Mouse (Mus musculus) G1E (cell line): ENCODE measurements at regions not wholly inside any gene's neighbourhood (a gene's known extent, or its start where the extent isn't known, plus 50 kb on each side); places are given as distances from the start of the nearest gene placed in this dataset.

Experiments
- CTCF ChIP-seq: IDR thresholded peaks from 2 replicates; pipeline ENCODE4 v1.5.1; 2012; ENCODE audit warnings: low read depth, low read length, inconsistent platforms, mixed read lengths
- GATA1 ChIP-seq: IDR thresholded peaks from 2 replicates; pipeline ENCODE4 v1.6.1; 2012; ENCODE audit warnings: borderline replicate concordance, low read length, inconsistent platforms, mixed read lengths

DNA sequence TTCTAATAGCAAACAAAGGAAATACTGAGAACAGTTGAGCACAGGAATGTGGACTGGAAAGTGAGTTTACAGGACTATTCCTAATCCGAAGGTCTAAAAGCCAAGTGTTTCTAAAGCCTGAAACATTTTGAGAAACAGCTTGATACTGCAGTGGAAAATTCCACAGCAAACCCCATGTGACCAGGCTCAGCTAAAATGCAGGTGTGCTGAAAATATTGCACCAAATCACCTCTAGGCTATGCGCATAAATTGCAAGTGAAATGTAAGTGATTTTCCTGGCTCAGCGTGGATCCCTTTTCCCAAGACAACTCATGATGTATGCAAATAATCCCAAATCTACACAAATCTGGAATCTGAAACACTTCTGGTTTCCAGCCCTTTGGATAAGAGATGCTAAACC, 57.1 kb upstream of the Tut7 start:
- TF ChIP-seq GATA1 (no peak), CTCF (no peak)
